Mouse (Mus musculus) cerebellum, adult 11-12 months (tissue): ENCODE measurements around the gene Cldn3.
"Not testable (repeated sequence)": the region's sequence is repeated elsewhere in the genome, so short reads cannot be mapped to it uniquely, and the experiment has no call there.

Experiments
- DNase-seq: peaks from one replicate; pipeline ENCODE4 v3.0.0; 2022

Cldn3 gene

GRCm38 (mm10) chr5:134985633-134986297 is at the start of gene Cldn3:
Cldn3 (plus strand) TSS chr5:134986214.
- DNase-seq = no peak

- no peak for DNase-seq
These were observed 49.3 kb upstream of the Cldn3 start for GRCm38 (mm10) chr5:134936626-134937185.

- no peak for DNase-seq
These were observed 46.9 kb upstream of the Cldn3 start for GRCm38 (mm10) chr5:134939069-134939468.

- not testable (repeated sequence) for DNase-seq
These were observed 46.5 kb upstream of the Cldn3 start for GRCm38 (mm10) chr5:134939554-134939953.

- no peak for DNase-seq
These were observed 44.4 kb upstream of the Cldn3 start for GRCm38 (mm10) chr5:134941472-134942209.

- DNase-seq = no peak
These were observed 43.3 kb upstream of the Cldn3 start for GRCm38 (mm10) chr5:134942740-134943139.

- DNase-seq = no peak
These were observed 41.8 kb upstream of the Cldn3 start for GRCm38 (mm10) chr5:134944179-134944578.

- DNase-seq = no peak
These were observed 40.6 kb upstream of the Cldn3 start for GRCm38 (mm10) chr5:134945266-134945959.

GRCm38 (mm10) chr5:134946063-134946856 is 39.8 kb upstream of the Cldn3 start:
- DNase-seq = no peak

- no peak for DNase-seq
These were observed 39.2 kb upstream of the Cldn3 start, which contains the start of gene Cldn4 for GRCm38 (mm10) chr5:134946857-134947255. Cldn4 (minus strand) TSS chr5:134946934.

GRCm38 (mm10) chr5:134947420-134948084 is 38.5 kb upstream of the Cldn3 start:
- DNase-seq = no peak

GRCm38 (mm10) chr5:134948085-134948439 is 38.0 kb upstream of the Cldn3 start:
- no peak for DNase-seq

GRCm38 (mm10) chr5:134951053-134951884 is 34.7 kb upstream of the Cldn3 start:
- no peak for DNase-seq

- DNase-seq = no peak
These were observed 30.5 kb upstream of the Cldn3 start for GRCm38 (mm10) chr5:134955491-134955890.

- DNase-seq = no peak
These were observed 26.9 kb upstream of the Cldn3 start for GRCm38 (mm10) chr5:134959114-134959513.

GRCm38 (mm10) chr5:134960430-134960829 is 25.6 kb upstream of the Cldn3 start:
- DNase-seq = no peak

GRCm38 (mm10) chr5:134961519-134961918 is 24.5 kb upstream of the Cldn3 start:
- DNase-seq = no peak

- DNase-seq = no peak
These were observed 22.5 kb upstream of the Cldn3 start for GRCm38 (mm10) chr5:134963546-134963945.

- DNase-seq = not testable (repeated sequence)
These were observed 21.4 kb upstream of the Cldn3 start for GRCm38 (mm10) chr5:134964655-134965054.

- DNase-seq = peak; percentile 37
These were observed 20.6 kb upstream of the Cldn3 start for GRCm38 (mm10) chr5:134965473-134965851.
